Mouse (Mus musculus) kidney, postnatal 25 days (tissue): ENCODE measurements around the gene Dbx2.

ENCODE experiments used
- DNase-seq, 2 experiments: peaks; one replicate each; pipeline ENCODE4 v3.0.0; 2021; ENCODE audit warnings: mixed read lengths in 2 of 2

Gene Dbx2

DNA sequence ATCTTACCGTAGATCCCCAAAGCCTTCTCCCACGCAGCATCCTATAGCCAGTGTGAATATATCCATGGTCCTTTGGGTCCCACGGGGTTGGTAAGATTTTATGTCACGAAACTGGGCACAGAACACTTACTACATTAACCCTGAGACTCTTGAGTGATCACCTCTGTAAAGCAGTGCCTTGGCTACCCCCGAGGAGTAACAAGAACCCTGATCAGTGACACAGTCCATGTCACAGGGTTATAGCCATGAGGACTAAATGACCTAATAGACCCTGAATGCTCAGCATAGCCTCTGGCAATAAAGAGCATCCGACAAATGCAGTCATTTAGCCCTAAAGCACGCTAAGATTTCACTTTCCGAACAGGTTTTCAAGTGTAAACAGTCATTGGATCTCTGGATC is 33.0 kb downstream of the Dbx2 start:
- DNase-seq: no peak

DNA sequence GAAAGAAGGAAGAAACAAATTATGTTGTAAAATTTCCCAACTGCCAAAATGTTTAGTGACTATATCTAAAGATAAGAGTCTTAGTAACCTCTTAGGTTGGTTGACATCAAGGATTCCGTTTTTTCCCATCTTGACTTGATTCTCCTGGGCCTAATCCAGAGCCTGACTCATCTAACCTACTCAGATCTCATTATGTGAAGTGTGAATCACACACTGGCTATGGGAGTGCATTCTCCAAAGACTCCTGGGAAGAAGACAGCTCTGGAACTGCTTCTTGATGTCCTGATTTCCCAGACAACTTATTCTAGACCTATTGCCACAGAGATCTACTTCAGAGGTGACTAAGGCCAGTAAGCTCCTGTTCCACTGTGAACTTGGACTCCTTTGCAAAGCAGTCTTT is 43.2 kb downstream of the Dbx2 start:
- no peak for DNase-seq

DNA sequence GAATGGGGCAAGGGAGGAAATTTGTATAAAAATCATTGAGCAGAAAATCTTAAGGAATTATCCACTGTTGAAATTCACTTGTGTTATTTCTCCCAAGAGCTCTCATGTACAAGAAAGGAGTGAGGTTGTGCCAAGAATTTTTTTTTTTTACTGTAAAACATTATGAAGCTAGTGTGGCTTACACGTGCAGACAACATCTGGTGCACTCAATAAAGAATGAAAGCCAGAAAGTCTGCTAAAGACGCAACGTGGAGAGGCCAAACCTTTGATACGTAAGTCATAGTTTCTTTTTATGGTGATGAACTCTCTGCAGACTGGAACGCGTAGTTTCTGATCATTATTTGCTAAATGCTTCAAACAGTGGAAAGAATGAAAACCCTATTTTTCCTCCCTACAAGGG is 54.6 kb downstream of the Dbx2 start:
- no peak for DNase-seq

DNA sequence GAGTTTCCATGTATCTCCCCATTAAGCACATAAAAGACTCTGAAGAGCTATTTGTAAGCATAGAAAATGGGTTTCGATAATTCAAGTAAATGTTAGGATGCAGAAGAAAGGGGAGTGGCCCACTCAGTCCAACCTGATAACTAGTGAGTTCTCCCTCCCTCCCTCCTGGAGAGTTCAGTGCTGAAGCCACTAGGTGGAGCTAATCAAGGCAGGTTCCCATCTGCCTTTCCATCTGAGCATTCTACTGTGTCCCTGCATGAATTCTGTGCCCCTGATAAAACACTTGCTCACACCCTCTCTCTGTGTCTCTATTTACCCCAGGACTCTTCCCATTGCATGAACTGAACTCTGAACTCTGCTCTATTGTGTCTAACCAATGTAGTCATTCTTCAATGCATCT is 57.1 kb downstream of the Dbx2 start:
- peak in 1 of 2 experiments; percentile 2 for DNase-seq

DNA sequence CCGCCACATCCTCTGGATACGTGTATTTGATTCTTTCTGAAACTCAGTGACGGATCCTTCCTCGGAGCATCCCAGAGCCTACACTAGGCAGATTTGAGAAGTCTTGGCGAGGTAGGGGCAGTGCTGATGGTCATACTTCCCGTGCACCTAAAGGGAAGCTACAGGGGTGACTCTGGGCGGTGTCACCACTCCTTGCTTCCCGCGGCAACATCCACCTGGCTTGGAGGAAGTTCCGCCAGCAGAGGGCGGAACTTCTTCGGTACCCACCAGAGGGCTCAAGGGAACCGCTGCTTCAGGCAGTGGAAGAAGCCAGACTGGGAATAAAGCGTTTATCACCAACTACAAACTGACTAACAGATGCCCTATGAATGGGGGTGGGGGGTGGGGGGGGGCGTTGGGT is 68.9 kb downstream of the Dbx2 start:
- no peak for DNase-seq

DNA sequence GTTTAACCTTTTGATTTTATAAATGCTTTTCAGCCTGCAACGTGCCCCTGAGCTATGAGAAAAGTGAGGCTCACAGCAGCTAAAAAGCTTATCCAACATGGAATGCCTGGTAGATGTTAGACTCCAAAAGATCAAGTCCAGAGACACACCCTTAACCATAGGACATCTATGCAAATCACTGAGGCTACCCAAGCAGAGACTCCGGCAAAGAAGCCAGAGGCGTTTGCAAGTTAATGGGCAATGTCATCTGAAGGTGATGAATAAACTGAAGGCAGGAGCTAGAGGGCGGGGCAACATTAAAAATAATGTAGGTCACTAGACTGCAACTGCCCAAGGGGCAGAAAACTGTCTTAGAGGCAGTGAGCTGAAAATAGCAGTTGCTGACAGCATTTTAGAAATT is 70.9 kb downstream of the Dbx2 start:
- DNase-seq: no peak

DNA sequence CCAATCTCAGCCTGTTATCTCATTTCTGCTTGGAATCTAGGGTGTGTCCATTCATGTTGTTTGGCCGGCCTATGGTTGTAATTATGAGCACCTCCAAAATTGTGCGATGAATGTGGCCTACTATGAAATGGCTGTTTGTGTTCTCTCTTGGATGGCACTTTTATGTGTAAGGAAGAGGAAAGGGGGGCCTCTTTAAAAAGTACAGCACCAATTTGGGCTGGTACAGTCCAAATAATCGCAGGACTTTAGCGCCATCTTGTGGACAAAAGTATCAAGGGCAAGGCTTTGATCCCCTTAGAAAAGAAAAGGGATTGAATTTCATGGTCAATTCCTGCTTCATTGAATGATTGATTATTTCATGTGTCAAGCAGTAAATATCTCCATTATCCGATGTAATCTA is 81.1 kb downstream of the Dbx2 start:
- DNase-seq: peak in 1 of 2 experiments; percentile 65
